Mouse (Mus musculus) ES-E14 (cell line): ENCODE data around the gene Art1. TPM values are rescaled to one million over a fixed set of nuclear protein-coding genes. Genes with fewer than 3 reads are reported as not detected.

Experiments
- DNase-seq: peaks from one replicate; pipeline ENCODE4 v3.0.0-alpha.2; 2013; ENCODE audit warnings: low read depth, low spot score
- H3K27ac ChIP-seq: 2 replicates; pipeline ENCODE4 v1.5.1; 2012; ENCODE audit warnings: low read depth, mild to moderate bottlenecking, low read length, moderate library complexity, mixed read lengths; ENCODE audit not compliant: poor library complexity, insufficient read depth, severe bottlenecking
- H3K36me3 ChIP-seq: 2 replicates; pipeline ENCODE4 v1.6.1; 2012; ENCODE audit warnings: mild to moderate bottlenecking, low read length, moderate library complexity, mixed read lengths; ENCODE audit not compliant: control insufficient read depth, poor library complexity, insufficient read depth, severe bottlenecking
- H3K4me1 ChIP-seq, 2 experiments: fragments of 150-350 bp in 1 of 2; sonication (generic) in 1 of 2; 2 replicates each; pipeline ENCODE4 v1.6.1; 2012; ENCODE audit warnings: low read length in 2 of 2, mild to moderate bottlenecking in 1 of 2, mixed read lengths in 1 of 2; ENCODE audit not compliant: control insufficient read depth in 2 of 2, insufficient read depth in 2 of 2, poor library complexity in 1 of 2
- H3K4me3 ChIP-seq, 2 experiments: fragments of 150-350 bp in 1 of 2; sonication (generic) in 1 of 2; 2 replicates each; pipeline ENCODE4 v1.5.1; 2012; ENCODE audit warnings: low read length in 2 of 2, low read depth in 1 of 2, mild to moderate bottlenecking in 1 of 2, mixed read lengths in 1 of 2; ENCODE audit not compliant: insufficient read depth in 1 of 2, poor library complexity in 1 of 2, severe bottlenecking in 1 of 2
- H3K9ac ChIP-seq: 2 replicates; pipeline ENCODE4 v1.6.1; 2012; ENCODE audit warnings: low read depth, mild to moderate bottlenecking, low read length, mixed read lengths; ENCODE audit not compliant: poor library complexity, insufficient read depth, severe bottlenecking
- H3K9me3 ChIP-seq: fragments of 150-350 bp; sonication (generic); 2 replicates; pipeline ENCODE4 v1.6.1; 2012; ENCODE audit warnings: low read depth, mild to moderate bottlenecking, low read length; ENCODE audit not compliant: control insufficient read depth, insufficient read depth
- CHD2 ChIP-seq: IDR thresholded peaks from 2 replicates; pipeline ENCODE4 v1.6.1; 2014; ENCODE audit warnings: mild to moderate bottlenecking, low read depth, low read length, inconsistent platforms
- HCFC1 ChIP-seq: IDR thresholded peaks from 2 replicates; pipeline ENCODE4 v1.6.1; 2012; ENCODE audit warnings: low read length, inconsistent platforms, borderline replicate concordance; ENCODE audit not compliant: insufficient read depth
- MAFK ChIP-seq: IDR thresholded peaks from 2 replicates; pipeline ENCODE4 v1.6.1; 2014; ENCODE audit warnings: mild to moderate bottlenecking, low read depth, low read length, inconsistent platforms; ENCODE audit not compliant: insufficient read depth
- ZC3H11A ChIP-seq: IDR thresholded peaks from 2 replicates; pipeline ENCODE4 v1.6.1; 2012; ENCODE audit warnings: low read depth, mild to moderate bottlenecking, inconsistent platforms, low read length, borderline replicate concordance
- ZNF384 ChIP-seq: IDR thresholded peaks from 2 replicates; pipeline ENCODE4 v1.6.1; 2012; ENCODE audit warnings: low read depth, low read length, inconsistent platforms
- in situ Hi-C, 2 experiments: fragments of 600-800 bp; cut with MboI; formaldehyde crosslinking; loops; one replicate each; pipeline ENCODE4 v1.15.1; 2025; ENCODE audit warnings: low sequenced_read_pairs in 2 of 2, inconsistent platforms in 1 of 2; ENCODE audit not compliant: unreplicated experiment in 2 of 2
- total RNA-seq: library from RNA; depleted of rRNA; stranded (reverse); fragments of 300-350 nt; gene quantifications from 2 replicates; pipeline ENCODE4 v1.2.3, GENCODE M21; 2012

Gene Art1
- total RNA-seq, 1 experiment: 0.45 TPM

DNA sequence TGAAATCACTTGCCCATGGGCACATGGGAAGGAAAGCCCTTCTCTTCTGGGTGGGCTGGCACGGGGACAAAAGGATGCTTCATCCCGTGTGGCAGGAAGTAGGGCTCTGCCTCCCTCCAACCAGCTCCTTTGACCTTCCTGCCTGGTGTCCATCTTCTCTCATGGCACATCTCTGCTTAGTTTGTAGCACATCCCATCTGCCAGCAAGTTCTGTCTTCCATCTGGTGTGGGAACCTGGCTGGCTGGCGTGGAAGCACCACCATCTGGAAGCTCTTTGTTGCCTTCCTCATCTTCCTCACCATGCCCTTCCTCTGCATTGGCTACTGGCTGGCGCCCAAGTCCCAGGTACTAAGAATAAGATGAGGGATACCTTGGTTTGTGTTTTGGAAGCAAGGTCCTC lies 14.2 kb upstream of the Art1 start:
- no peaks in the 10 kb centered on the region for H3K9me3 ChIP-seq
- no peak overlapping the region for H3K4me3 ChIP-seq
- in situ Hi-C loops: no loop called here
- DNase-seq: no peak
- TF ChIP-seq ZNF384 (no peak), HCFC1 (no peak), ZC3H11A (no peak), CHD2 (no peak), MAFK (no peak)
- no peak overlapping the region for H3K9ac ChIP-seq
- H3K27ac ChIP-seq: no peak overlapping the region
- H3K4me1 ChIP-seq: no peaks in the 10 kb centered on the region; a peak in 1 of 4 replicates
- no peaks in the 10 kb centered on the region for H3K36me3 ChIP-seq

DNA sequence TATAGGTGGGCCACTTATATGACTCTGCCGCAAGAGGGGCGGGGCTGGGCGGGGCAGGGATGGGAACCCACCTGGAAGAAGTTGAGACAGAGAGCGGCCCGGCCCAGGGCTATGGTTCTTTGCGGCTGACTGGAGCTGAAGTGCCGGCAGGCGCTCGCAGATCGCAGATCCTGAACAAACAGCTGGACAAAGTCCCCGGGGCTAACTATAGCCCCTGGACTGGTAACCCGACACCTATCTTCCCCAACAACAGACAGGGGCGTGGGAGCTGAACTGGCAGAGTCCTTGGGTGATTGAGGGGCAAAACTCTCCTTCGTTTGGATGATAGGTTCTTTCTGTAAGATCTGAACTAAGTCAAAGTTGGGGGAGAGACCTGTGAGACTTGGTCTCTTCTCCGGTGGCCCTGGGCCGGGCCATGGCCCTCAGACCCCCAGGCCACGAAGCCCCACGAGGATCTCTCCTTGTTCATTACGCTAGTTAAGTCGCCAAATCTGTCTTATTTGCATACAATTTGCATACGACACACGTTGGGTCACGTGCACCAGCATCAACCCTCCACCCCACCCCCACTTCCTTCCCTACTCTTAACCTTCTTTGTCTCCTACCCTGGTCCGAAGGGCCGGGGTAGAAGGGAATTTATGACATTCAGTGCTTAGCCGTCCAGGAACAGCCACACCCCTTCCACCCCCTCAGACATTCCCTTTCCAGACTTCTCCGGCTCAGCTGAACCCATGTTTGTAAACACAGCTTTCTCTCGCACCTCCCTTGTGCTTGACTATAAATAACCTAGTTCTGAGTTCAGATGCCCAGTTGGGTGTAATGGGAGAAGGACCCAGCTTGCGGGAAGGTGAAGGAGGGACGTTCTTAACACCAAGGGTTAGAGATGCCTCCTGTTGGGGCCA lies 1.5 kb upstream of the Art1 start:
- Histone ChIP-seq H3K4me1 (peaks cover 15 to 26% of the 10 kb centered on the region in 2 experiments), H3K9ac (peak overlapping the region; percentile 52; the same call in 1 of the 2 replicates), H3K27ac (peak overlapping the region; percentile 61), H3K9me3 (no peaks in the 10 kb centered on the region), H3K36me3 (no peaks in the 10 kb centered on the region), H3K4me3 (peak overlapping the region; percentile 49 to 55)
- TF ChIP-seq ZNF384: no peak
- TF ChIP-seq CHD2: no peak
- TF ChIP-seq HCFC1: no peak
- no peak for TF ChIP-seq ZC3H11A
- TF ChIP-seq MAFK: no peak
- DNase-seq: peak; percentile 62
- in situ Hi-C loops: no loop called here

DNA sequence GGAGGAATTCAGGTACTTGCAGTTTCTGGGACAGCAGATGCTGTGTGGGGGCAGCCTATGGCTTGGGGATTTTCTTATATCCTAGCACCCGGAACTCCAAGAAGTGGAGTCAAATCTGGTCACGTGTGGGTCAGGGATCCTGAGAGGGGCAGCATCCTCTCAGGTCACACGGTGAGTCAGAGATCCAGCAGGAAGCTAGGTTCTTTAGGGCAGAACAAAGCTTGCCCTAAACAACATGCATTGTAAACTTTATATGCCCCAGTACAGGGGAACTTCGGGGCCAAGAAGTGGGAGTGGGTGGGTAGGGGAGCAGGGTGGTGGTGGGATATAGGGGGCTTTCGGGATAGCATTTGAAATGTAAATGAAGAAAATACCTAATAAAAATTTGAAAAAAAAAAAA lies 675 bp upstream of the Art1 start:
- peak overlapping the region; percentile 29; the same call in 1 of the 2 replicates for H3K27ac ChIP-seq
- 0 out of 4 replicates have a peak overlapping the region, but pooled peaks of 1 of the 2 experiments have one; percentile 55 for H3K4me3 ChIP-seq
- in situ Hi-C loops: no loop called here
- no peak overlapping the region for H3K9ac ChIP-seq
- peaks cover 15 to 24% of the 10 kb centered on the region in 2 experiments for H3K4me1 ChIP-seq
- DNase-seq: no peak
- no peaks in the 10 kb centered on the region for H3K9me3 ChIP-seq
- TF ChIP-seq CHD2: no peak
- no peak for TF ChIP-seq ZNF384
- TF ChIP-seq MAFK: no peak
- TF ChIP-seq ZC3H11A: no peak
- H3K36me3 ChIP-seq: no peaks in the 10 kb centered on the region

DNA sequence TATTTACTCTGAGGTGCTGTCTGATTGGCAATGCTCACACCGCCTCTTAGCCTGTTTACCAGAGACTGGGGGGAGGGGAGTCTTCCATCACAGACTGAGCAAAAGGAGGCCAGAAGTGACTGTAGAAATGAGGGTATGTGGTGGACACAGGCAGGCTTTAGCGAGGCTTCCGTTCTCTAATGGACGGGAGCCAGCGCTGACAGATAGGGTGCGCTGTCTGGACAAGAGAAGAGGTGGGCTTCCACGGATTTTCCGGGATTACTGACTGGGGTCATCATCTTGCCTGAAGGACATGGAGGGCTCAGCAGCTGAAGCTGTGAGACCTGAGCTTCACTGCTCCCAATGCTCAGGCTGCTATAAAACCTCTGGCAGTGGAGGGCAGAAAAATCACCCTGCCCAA lies 698 bp downstream of the Art1 start:
- no peaks in the 10 kb centered on the region for H3K9me3 ChIP-seq
- DNase-seq: no peak
- TF ChIP-seq MAFK: no peak
- no peak for TF ChIP-seq HCFC1
- no peak for TF ChIP-seq ZC3H11A
- TF ChIP-seq ZNF384: no peak
- no peak for TF ChIP-seq CHD2

More for the DNA sequence above, 698 bp downstream of the Art1 start:
- in situ Hi-C loops: no loop called here
- Histone ChIP-seq H3K4me1 (peaks cover 15 to 25% of the 10 kb centered on the region in 2 experiments), H3K27ac (no peak overlapping the region), H3K36me3 (no peaks in the 10 kb centered on the region), H3K4me3 (peak overlapping the region; percentile 27 to 52), H3K9ac (peak overlapping the region; percentile 19; the same call in 1 of the 2 replicates)
